Mouse (Mus musculus): ENCODE measurements around the gene Magi2.

DNA sequence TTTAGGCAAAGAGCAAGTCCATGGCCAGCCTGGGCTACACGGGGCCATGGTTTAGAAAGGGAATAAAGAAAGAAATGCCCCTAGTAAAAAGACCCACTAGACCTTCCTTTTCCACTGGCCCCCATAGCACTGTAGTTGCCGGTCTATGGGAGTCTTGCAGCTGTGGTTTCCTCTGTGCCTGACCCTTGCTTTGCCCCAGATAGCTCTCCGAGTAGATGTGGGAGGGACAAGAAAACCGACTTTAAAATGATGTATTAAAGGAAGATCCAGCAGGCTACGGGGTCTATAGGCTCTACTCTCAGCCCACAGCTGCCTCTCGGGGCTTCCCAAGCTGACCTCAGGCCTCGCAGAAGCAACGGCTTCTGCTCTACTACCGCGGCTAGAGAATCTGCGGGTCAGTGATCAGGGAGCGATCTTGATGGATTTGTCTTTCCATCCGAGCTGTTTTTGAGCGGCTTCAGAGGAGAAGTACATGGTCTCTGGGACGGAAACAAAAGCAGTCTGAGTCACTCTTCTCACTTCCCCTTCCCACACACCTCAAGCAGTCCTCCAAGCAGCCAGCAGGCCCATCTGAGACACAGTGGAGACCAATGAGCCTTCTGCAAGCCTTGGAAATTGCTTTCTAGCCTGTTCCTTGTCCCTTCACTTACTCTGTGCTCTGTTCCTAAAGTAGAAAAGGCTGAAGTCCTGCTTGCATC lies 1454.1 kb downstream of the Magi2 start:
- no peak for TF ChIP-seq CTCF (IDR thresholded peaks at IDR 0.05; ENCODE audit: control insufficient read depth, insufficient read depth, insufficient read length)
- TF ChIP-seq MYOD1 (IDR thresholded peaks at IDR 0.05; ENCODE audit: control insufficient read depth, insufficient read length, low read depth) = no peak

All from C2C12 (cell line).